Mouse (Mus musculus) gonadal fat pad, adult 2 months (tissue): Measurements from ENCODE around the gene Sumo3. TPM values are rescaled to one million over a fixed set of nuclear protein-coding genes. Genes with fewer than 3 reads are reported as not detected.

ENCODE experiments used
- polyA plus RNA-seq: library from polyadenylated mRNA; depleted of rRNA; stranded (reverse); fragments of >200 nt; gene quantifications from 2 replicates; pipeline ENCODE4 v1.2.3, GENCODE M21; 2012; rRNA removed

Gene Sumo3
- polyA plus RNA-seq, 1 experiment, result 270 TPM

Other genes with a start within 250 kb of the Sumo3 start
- 11.0 and 12.7 TPM in 2 replicates for gene Adarb1, start 187.8 kb upstream of the Sumo3 start, polyA plus RNA-seq
- gene Fam207a, start 90.3 kb upstream of the Sumo3 start, polyA plus RNA-seq, result 20.2 and 21.9 TPM in 2 replicates
- gene Itgb2, start 75.8 kb upstream of the Sumo3 start, polyA plus RNA-seq, result 17.9 and 21.8 TPM in 2 replicates
- 203 and 244 TPM in 2 replicates for gene Pttg1ip, start 24.4 kb upstream of the Sumo3 start, polyA plus RNA-seq
- 0.75 TPM in 1 of 2 replicates, not detected in the other for gene Gm49325, start 100 bp downstream of the Sumo3 start, polyA plus RNA-seq
- 46.0 and 47.8 TPM in 2 replicates for gene Ube2g2, start 16.2 kb downstream of the Sumo3 start, polyA plus RNA-seq
- gene Tspear, start 80.5 kb downstream of the Sumo3 start, polyA plus RNA-seq, result 0.54 and 1.1 TPM in 2 replicates
- gene Gm19402, start 84.7 kb downstream of the Sumo3 start, polyA plus RNA-seq, result not detected in 2 replicates
- gene Gm9508, start 91.1 kb downstream of the Sumo3 start, polyA plus RNA-seq, result not detected in 2 replicates
- gene Gm10272, start 100.5 kb downstream of the Sumo3 start, polyA plus RNA-seq, result not detected in 2 replicates
- not detected in 2 replicates for gene Gm10024, start 105.4 kb downstream of the Sumo3 start, polyA plus RNA-seq
- not detected in 2 replicates for gene Gm10142, start 109.7 kb downstream of the Sumo3 start, polyA plus RNA-seq
- gene Krtap12-1, start 114.5 kb downstream of the Sumo3 start, polyA plus RNA-seq, result not detected in 2 replicates
- gene Gm10100, start 120.4 kb downstream of the Sumo3 start, polyA plus RNA-seq, result not detected in 2 replicates
- gene Gm18596, start 136.5 kb downstream of the Sumo3 start, polyA plus RNA-seq, result not detected in 2 replicates
- gene Gm9736, start 145.3 kb downstream of the Sumo3 start, polyA plus RNA-seq, result not detected in 2 replicates
- gene Gm3233, start 153.6 kb downstream of the Sumo3 start, polyA plus RNA-seq, result not detected in 2 replicates
- not detected in 2 replicates for gene Gm3238, start 165.2 kb downstream of the Sumo3 start, polyA plus RNA-seq
- gene Gm7138, start 170.8 kb downstream of the Sumo3 start, polyA plus RNA-seq, result not detected in 2 replicates
- gene Gm3250, start 176.4 kb downstream of the Sumo3 start, polyA plus RNA-seq, result not detected in 2 replicates
- gene Gm7137, start 182.1 kb downstream of the Sumo3 start, polyA plus RNA-seq, result not detected in 2 replicates
- not detected in 2 replicates for gene Gm9639, start 189.0 kb downstream of the Sumo3 start, polyA plus RNA-seq
- not detected in 2 replicates for gene Gm19668, start 193.0 kb downstream of the Sumo3 start, polyA plus RNA-seq
- not detected in 2 replicates for gene Gm9507, start 205.7 kb downstream of the Sumo3 start, polyA plus RNA-seq
- gene Gm2696, start 208.6 kb downstream of the Sumo3 start, polyA plus RNA-seq, result not detected in 2 replicates
- gene Krtap10-4, start 221.0 kb downstream of the Sumo3 start, polyA plus RNA-seq, result not detected in 2 replicates
- 0.11 TPM in 1 of 2 replicates, not detected in the other for gene Krtap10-10, start 229.8 kb downstream of the Sumo3 start, polyA plus RNA-seq
- gene Gm36176, start 240.7 kb downstream of the Sumo3 start, polyA plus RNA-seq, result not detected in 2 replicates
- gene Gm10318, start 246.8 kb downstream of the Sumo3 start, polyA plus RNA-seq, result not detected in 2 replicates